Mouse (Mus musculus): Measurements from ENCODE around the gene Ttc39a.
A peak's percentile ranks its signal among the peaks of the same experiment; 100 is the strongest.

DNA sequence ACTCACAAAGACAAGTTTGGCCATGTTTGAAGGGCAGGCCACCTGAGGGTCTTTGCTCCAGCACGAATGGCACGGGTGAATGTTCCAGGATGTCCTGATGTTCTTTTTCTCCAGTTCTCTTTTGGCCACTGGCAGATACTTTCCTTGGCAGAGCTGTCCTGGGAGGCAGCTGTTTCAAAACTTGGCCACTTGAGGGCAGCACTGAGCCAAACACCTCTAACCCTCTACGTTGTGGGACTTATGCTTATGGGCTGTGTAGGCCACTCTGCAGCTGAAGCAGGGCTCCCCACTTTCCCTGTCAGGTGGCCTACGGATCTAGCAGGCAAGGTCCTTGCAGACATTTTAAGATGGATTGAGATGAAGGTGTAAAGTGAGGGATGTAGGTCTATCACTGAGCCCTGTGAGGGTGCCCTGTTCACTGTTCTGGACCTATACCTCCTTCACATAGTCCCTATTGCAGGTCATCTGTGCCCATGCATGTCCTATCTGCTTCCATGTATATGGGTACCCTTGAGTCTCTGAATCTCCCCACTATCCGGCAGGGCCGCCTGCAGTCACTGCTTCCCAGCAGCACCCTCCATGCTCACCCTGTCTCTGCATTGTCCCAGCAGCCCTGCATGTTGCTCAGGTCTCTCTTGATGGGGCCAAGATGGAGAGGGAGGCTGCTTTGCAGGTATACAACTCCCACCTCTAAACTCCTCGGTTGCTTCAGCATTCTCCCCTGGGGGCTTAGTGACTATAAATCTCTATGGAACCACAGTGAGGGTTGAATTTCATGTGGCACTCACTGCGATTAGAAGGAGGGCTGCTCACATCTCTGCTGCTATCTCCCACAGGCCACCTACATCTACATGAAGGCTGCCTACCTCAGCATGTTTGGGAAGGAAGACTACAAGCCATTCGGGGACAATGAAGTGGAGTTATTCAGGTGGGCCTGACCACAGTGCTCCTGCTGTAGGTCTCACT lies 31.8 kb downstream of the Ttc39a start:
- TF ChIP-seq POLR2A (IDR thresholded peaks at IDR 0.05; ENCODE audit: borderline replicate concordance, low read depth, low read length) (no peak), CTCF (IDR thresholded peaks at IDR 0.05; ENCODE audit: low read depth, low read length) (peak; percentile 91)

Data from bone marrow macrophage, adult 2 months (primary cell).